Mouse (Mus musculus) urinary bladder, postnatal 36 days (tissue): ENCODE measurements around the gene Chd2.

Experiments
- DNase-seq, 2 experiments: peaks; one replicate each; pipeline ENCODE4 v3.0.0; 2022; ENCODE audit warnings: low spot score in 2 of 2, mixed read lengths in 1 of 2

Chd2 gene

DNA sequence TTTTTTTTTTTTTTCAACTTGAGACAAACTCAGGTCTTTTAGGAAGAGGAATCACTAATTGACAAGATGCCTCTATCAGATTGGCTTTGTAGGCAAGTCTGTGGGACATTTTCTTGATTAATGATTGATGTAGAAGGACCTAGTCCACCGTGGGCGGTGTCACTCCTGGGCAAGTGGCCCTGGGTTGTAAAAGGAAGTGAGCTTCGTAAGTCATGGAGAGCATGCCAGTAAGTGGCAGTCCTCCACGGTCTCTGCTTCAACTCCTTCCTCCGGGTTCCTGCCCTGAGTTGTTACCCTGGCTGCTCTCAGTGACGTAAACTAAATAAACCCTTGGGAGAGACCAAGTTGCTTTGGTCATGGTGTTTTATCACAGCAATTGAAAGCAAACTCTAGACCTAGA, 22.5 kb upstream of the Chd2 start:
- no peak for DNase-seq

DNA sequence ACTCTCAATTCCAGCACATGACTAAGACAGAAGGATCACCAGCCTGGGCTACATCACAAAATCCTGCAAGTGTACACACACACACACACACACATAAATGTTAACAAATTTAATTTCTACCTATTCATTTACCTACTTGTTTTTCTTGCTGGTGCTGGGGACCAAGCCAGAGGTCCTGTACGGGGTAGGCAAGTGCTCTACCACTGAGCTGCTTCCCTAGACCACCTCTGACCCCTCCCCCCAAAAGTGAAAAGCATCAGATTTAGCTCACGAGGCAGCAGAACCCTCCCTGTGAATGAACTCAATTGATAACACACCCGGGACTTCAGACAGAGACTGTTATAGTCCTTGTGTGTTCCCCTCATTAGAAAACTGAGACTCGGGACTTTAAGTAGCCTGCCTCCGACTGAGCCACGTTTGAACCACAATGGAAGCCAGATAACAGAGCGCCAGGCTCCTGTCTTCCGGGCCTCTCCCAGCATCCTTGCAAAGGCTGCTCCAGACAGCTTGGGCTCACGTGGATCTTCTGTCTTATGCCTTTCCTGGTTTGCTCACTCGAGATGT, 19.9 kb upstream of the Chd2 start:
- no peak for DNase-seq

DNA sequence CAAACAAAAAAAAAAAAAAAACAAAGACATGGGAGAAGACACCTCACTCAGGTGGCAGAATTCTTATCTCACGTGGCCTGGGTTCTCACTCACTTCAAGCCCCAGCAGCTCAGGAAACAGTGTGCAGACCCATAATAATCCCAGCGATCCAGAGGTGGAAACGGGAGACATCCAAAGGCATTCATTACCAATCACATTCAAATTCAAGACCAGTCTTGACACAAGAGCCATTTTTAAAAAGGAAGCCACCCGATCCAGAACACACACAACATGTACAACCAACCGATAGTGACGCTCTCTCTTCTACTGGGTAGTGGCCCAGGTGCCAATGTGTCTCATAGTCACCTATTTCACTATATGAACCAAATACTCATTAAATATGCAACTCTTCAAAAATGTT, 19.2 kb upstream of the Chd2 start:
- no peak for DNase-seq

DNA sequence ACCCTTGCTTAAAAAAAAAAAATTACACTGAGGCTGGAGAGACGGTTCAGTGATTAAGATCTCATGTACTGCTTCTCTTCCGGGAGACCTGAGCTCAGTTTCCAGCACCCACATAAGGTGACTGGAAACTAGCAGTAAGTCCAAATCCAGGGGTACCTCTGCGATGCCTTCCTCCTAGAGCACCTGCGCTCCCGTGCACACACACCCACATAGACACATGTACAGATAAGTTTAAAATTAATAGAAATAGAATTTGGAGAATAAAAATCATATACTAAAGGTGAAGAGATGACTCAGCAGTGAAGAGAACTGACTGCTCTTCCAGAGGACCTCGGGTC, 18.2 kb upstream of the Chd2 start:
- DNase-seq: no peak

DNA sequence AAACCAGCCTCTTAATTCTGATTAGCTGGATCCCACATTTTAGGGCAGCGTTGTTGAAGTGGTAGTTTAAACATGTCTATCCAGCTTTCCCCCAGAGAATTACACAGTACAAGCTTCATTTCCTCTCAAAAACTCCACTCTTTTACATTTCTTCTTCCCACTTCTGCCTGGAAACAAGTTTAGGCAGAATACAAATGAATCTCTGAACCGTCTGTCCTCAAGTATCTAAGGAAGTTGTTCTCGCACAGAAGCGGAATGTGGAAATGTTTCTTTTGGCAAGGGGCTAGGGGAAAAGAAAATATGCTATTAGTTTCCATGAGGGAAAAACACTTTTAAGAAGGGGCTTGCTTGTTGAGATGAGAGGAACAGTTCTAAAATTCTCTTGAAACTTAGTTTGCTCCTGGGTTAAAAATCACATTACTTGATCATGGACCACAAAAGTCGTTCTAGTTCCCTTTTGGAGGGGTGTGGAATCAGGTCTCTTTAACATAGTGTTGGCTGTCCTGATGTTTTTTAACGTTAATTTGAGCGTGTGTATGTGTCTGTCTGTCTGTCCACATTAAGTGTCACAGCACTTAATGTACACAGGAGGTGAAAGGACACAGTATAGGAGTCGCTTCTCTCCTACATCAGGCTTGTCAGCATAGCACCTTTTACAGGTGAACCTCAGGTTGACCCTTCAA, 17.7 kb upstream of the Chd2 start:
- DNase-seq: no peak

DNA sequence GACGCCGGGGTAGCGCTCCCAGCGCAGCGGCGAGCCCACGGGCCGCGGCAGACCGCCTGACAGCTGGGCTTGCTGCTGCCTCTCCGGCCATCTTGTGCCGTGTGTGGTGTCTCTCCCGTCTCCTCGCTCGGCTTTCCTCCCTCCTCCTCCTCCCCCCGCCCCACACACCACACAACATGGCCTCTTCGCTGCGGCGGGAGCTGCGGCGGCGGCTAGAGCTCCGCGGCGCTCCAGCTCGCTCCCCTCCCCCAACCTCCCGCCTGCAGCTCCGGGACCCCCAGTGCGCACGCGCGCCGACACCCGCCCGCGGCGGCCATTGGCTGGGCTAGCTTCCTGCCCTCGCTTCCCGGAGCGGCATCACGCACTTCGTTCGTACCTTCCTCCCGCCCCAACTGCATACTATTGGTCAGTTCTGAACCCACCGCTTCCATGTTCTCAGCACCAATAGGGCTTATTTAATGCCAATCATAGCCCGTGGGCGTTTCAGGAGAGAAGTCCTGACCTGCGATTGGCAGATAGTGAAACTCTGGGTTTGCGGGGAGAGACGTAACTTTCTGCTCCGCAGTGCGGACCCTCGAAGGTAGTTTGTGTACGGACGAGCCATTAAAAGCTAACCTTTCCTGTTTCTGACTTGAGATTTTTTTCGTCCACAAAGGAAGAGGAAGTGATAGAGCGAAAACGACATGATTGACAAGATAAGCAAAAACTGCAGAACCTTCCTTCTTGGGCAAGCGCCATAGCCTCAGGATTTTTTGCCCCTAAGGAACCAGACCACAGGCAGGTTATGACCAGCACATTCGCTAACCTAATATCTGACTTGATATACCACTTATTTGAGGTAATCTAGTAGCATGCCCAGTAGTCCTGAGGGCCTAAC, 16.9 kb upstream of the Chd2 start:
- peak; percentile 95 to 99 for DNase-seq

DNA sequence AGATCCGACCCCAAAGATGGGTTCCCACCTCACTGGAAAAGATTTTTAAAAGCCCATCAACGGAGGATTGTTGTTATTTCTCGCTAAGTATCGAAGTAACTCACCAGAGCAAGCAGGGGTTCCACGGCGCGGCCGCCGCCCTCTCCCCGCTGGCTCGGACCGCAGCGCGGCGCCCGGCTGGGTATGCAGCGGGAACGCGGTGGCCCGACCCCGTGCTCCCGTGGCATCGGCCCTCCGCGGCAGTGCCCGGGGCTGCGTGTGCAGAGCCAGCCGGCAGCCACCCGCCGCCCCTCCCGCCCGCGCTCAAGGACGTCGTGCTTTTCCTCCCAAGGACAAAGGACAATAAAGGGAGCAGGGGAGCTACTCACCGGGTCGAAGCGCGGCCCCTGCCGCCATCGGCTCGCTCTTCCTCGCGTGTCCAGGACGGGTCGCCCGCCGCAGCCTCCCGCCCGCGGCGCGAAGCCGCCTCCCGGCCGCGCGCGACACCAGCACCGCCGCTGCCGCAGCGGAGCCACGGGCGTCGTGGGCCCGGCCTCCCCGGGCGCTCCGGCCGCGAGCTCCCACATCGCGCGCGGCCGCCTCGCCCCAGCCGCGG, 16.1 kb upstream of the Chd2 start:
- DNase-seq: peak in 1 of 2 experiments; percentile 33

DNA sequence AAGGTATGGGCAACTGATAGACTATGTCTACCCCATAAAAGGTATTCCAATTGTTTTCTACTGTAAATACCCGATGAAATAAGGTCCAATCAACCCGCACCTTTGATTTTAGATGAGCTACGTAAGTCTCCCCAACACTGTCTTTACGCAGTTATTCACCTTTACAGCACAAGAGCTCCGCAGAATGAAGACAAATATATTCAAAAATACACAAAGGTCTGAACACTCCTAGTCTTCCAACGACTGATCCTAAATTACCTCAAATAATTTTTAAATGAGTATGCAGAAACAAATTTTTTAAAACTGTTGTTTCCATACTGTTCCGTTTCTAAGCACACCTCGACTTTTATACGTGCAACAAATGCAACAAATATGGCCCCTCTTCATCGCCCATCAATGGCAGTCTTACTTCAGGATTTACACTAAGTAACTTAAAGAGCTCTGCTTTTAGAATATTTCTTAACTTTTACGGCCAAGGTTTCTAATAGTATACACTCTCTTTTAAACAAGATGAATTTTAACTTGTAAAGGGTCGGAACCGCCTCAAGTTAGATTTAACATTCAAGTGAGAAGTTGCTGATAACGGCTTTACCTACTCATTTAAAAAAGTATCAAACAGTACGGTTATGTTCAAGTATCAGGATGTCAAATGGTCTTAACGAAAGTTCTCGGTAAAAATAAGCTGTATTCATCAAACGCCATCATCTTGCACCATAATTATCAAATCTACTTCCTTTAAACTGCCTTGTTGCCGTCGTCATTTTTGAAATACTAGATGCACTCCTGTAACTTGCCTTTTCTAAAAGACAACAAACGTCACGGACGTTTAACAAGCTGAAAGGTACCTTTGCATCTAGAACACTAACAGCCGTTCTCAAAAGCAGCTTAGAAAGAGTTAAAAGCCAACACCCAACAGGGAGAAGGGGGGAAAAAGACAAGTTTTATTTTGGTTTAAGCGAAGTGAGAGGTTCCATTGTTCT, 15.3 kb upstream of the Chd2 start:
- DNase-seq: no peak

DNA sequence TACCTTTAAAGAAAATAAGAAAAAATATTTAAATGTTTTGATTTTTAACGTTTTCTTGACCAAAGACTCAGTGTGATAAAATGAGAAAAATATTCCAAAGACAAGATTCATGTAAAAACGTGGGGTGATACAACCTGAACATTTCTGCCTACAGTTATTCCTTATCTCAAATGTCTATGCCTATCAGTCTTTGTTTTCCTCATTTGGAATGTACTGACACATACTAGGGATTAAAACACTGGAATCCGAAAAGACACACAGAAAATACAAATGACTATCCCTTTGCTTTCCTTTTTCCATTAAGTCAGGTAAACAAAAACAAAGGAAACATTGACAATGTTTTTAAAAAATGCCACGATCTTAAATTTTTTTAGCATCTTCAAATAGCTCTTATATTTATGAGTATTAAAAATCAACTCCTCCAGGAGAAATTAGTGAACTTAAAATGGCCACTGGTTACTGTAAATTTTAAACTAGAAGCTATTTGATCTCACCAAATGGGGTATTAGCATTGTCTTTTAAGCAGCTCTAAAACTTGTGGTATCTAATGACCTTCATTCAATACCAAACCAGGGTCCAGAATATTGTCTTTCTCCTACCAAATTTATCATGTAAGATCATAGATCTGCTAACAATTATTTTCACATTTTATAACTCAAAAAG, 14.4 kb upstream of the Chd2 start:
- no peak for DNase-seq

DNA sequence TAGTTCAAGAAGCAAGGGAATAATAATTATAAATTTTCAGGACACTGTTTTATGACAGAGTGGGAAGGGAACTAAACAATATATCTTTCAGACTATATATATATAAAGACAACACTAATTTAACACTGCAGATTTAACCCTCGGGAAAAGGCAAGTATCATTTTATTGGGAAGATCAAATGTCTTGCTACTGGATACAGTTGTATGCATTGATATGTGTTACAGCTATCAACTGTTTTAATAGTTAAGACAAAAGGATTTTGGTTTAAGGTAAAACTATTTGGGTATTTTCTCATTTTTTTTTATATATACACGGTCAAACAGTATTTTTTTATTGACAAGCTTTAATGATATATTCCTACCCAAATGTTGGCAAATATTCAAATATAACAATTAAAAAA, 13.2 kb upstream of the Chd2 start:
- no peak for DNase-seq

DNA sequence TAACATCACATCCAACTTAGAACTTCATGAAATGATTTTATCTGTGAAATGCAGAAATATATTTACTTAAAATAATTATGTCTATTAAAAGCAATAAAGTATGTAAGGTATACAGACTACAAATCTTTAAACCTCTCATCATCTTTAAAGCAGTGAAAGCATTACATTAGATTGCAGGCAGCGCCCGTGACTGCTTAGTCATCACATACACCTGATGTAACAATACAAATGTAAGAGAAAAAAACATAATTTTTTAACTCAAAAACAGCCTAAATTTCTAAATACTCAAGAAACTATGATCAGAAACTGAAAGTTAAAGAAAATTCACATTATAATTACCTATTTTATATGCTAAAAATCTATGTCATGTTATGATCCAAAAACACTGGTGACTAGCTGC, 11.5 kb upstream of the Chd2 start:
- DNase-seq: no peak

DNA sequence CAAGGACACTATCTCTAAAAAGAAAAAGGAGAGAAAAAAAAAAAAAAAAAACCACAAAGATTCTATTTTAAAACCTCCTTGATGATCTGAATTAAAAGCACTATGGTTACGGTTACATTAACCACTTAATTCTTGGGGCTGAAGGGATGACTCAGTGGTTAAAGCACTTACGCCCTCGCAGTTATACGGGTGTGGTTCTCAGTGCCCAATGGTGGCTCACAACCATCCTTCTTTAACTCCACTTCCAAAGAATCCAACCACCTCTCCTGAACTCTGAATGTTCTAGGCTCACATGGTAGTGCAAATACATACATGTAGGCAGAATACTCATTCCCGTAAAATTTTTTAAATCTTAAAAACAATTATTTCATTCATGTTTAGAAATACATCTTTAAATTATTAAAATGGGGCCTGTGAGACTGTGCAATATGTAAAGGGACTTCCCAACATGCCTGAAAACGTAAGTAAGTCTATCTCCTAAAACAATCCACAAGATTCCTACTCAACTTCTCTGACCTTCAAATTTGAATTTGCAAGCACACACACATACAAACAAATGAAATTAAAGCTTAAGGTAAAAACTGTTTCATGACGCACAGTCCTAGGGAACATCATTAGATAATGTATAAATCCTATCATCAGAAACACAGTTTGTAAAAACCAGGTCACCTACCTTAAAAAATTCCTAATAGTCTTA, 10.6 kb upstream of the Chd2 start:
- no peak for DNase-seq

DNA sequence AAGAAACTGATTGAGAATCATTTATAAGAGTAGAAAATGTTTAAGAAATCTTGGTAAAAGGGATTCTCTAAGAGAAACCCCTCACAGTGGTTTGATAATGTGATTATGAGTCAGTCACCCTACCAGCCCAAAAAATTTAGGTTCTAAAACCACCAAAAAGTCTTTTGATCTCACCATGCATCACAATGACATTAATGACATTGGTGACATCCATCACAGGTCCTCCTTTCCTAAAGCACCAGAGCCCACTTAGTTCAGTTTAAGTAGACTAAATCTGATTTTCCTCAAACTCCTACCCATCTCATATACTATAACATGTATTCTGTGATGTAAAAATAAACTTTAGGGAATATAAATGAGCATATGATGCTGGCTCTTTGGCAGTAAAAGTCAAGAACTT, 9.7 kb upstream of the Chd2 start:
- no peak for DNase-seq

DNA sequence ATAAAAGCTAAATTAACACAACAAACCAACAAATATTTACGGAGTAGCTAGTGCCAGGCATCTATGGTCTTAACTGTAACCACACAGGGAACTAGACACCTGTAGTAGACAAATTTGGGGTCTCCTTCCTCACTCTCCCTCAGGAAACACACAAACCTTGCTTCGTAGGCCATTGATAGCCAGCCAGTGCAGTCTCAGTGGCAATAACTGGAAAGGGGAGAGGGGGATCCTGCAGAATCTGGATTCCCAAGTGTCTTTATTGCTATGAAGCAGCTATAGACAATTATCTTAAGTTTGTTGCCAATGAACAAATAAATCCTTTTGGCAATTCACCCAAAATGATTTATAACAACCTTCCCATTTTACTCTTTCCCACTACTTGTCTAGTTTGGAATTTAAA, 6.4 kb upstream of the Chd2 start:
- DNase-seq: no peak

DNA sequence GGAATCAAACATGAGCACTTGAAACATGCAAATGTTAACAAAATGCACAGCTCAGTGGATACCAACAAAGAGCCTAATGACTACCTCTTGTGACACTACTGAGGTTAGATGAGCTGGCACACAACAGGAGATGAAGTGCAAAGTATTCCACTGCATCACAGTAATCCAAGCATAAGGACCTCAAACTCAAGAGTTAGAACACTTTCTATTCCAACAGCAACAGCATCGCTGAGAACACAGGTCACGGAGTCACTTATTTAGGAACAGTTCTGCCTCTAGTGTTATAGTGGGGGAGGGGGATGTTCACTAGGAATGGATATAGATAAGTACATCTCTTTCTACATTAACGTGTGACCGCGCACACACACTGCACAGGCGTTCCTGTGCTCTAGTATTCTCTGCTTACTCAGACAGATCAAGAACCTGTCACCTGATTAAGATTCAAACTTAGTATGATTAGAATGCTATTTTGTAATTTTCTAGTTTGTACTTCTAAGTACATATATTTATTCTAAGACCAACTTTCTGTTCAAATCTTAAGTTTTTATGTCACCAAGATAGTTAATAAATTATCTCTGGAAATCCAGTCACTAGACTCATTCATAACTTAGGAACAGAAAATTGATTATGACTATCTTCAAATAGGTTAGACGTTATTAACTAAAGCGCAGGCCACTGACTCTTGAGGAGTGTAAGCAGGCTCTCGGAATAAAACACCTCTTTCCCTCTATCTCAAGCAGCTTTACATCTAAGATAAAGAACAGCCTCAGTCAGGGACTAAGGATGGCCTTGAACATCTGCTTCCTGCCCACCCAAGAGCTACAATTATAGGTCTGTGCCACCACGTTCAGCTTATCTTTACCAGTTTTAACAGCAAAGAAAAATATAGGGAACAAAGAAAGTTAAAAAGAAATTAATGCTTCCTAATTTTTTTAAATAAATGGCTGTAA, 5.2 kb upstream of the Chd2 start:
- no peak for DNase-seq

DNA sequence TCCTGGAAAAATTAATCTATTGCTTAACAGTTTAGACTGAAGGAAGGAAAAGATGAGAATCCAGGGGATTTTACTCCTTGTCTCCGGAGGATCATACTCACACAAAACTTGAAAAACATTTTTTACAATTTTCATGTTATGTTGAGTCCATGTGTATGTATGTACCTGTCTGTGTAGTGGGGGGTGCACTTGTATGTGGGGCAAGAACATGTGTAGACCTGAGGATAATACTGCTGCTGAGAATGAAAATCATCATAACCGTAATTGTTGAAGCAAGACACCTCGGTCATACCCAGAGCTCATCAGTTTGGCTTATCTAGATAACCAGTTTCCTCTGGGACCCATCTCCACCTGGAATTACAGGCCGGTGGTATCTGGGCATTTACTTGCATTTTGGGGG, 3.4 kb upstream of the Chd2 start:
- DNase-seq: no peak

DNA sequence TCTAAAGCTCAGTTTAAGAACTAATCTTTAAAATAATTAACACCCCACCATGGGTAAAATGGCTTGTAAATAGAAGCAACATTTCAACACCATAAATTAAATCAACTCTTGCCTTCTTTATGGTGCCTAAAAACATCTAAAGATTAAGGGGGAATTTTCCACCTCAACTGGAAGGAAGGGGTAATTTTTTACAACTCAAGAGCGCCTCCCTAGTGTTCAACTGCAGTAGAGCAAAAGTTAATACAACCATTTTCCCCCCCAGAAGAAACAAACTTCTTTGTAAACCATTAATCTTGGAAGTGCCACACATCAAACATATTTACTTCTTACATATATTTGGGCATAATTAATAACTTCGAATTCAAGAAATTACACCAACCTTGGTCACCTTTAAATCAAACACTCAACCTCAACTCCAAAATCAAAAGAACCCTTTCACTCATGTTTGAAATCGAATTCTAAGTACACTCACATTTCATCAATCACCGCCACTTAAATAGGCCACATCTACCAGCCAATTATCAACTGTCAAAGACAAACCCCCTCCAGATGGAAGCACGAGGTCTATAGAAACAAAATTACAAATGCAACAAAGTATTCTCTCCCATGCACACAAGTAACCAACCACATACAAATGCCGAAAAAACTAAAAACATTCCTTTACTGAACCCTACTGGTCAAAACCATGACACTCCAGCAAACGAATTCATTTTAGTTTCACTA, 662 bp upstream of the Chd2 start:
- DNase-seq: no peak

DNA sequence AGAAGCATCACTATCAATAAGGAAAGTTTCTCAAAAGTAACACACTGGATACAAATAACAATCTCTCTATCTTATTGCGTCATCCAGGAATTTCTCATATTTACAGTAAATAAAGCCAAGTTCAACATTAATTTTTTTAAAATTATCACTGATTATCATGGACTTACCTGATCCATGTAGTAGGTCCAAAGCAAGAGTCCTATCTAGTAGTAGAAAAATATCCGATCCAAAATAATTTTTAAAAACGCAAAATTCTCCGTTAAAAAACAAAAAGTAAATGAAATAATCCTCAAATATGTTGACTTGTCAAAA, 595 bp downstream of the Chd2 start:
- no peak for DNase-seq
